Mouse (Mus musculus) C2C12 (cell line): ENCODE measurements around the gene Bst2. TPM values are rescaled to one million over a fixed set of nuclear protein-coding genes. Genes with fewer than 3 reads are reported as not detected.

ENCODE experiments used
- H3K27me3 ChIP-seq: one replicate; pipeline ENCODE4 v1.6.1; 2011; ENCODE audit not compliant: control insufficient read depth, insufficient read depth, insufficient read length
- H3K36me3 ChIP-seq: one replicate; pipeline ENCODE4 v1.6.1; 2011; ENCODE audit not compliant: control insufficient read depth, insufficient read depth
- H3K4me3 ChIP-seq: one replicate; pipeline ENCODE4 v1.5.1; 2011; ENCODE audit warnings: mild to moderate bottlenecking, control low read depth; ENCODE audit not compliant: poor library complexity, insufficient read depth, severe bottlenecking
- H3K79me2 ChIP-seq: one replicate; pipeline ENCODE4 v1.6.1; 2011; ENCODE audit not compliant: control insufficient read depth, insufficient read depth
- H3K79me3 ChIP-seq: one replicate; pipeline ENCODE4 v1.6.1; 2011; ENCODE audit warnings: low read depth, control low read depth
- H3ac ChIP-seq: one replicate; pipeline ENCODE3; 2011; ENCODE audit warnings: low read depth; ENCODE audit not compliant: control insufficient read depth, insufficient read length
- CEBPB ChIP-seq: IDR thresholded peaks from one replicate; pipeline ENCODE4 v1.6.1; 2011; ENCODE audit warnings: low read depth, mild to moderate bottlenecking, control low read depth, moderate library complexity
- CTCF ChIP-seq: IDR thresholded peaks from one replicate; pipeline ENCODE4 v1.5.1; 2011; ENCODE audit not compliant: control insufficient read depth, insufficient read depth, insufficient read length
- FOSL1 ChIP-seq: IDR thresholded peaks from one replicate; pipeline ENCODE4 v1.8.0; 2011; ENCODE audit warnings: mild to moderate bottlenecking, low read length; ENCODE audit not compliant: poor library complexity, insufficient read depth, severe bottlenecking
- MAX ChIP-seq: IDR thresholded peaks from one replicate; pipeline ENCODE4 v1.6.1; 2011; ENCODE audit warnings: mild to moderate bottlenecking, control low read depth
- MYOD1 ChIP-seq: IDR thresholded peaks from one replicate; pipeline ENCODE4 v1.6.1; 2011; ENCODE audit warnings: low read depth; ENCODE audit not compliant: control insufficient read depth, insufficient read length
- MYOG ChIP-seq: IDR thresholded peaks from one replicate; pipeline ENCODE4 v1.6.1; 2011; ENCODE audit not compliant: control insufficient read depth, insufficient read length; ENCODE audit errors: extremely low read depth
- USF1 ChIP-seq: IDR thresholded peaks from one replicate; pipeline ENCODE4 v1.6.1; 2011; ENCODE audit warnings: low read depth, mild to moderate bottlenecking, control low read depth, moderate library complexity
- polyA plus RNA-seq: library from polyadenylated mRNA; unstranded; fragments of >200 nt; fragmentation: generic; extraction: Trizol; gene quantifications from one replicate; pipeline ENCODE4 v1.2.1, GENCODE M21; 2012; ENCODE audit warnings: missing spikeins

Bst2 gene
- polyA plus RNA-seq, 1 experiment, result 12.1 TPM

GRCm38 (mm10) chr8:71554644-71555043 lies 17.4 kb upstream of the Bst2 start:
- no peak overlapping the region for H3ac ChIP-seq
- no peaks in the 10 kb centered on the region for H3K79me3 ChIP-seq
- peaks cover 25% of the 10 kb centered on the region for H3K27me3 ChIP-seq
- no peak overlapping the region for H3K4me3 ChIP-seq
- no peaks in the 10 kb centered on the region for H3K36me3 ChIP-seq
- no peak for TF ChIP-seq FOSL1
- TF ChIP-seq USF1, result no peak
- TF ChIP-seq MYOD1, result no peak
- TF ChIP-seq CEBPB, result no peak
- no peak for TF ChIP-seq CTCF
- no peak for TF ChIP-seq MAX
- TF ChIP-seq MYOG, result no peak
- H3K79me2 ChIP-seq, result no peaks in the 10 kb centered on the region

DNA sequence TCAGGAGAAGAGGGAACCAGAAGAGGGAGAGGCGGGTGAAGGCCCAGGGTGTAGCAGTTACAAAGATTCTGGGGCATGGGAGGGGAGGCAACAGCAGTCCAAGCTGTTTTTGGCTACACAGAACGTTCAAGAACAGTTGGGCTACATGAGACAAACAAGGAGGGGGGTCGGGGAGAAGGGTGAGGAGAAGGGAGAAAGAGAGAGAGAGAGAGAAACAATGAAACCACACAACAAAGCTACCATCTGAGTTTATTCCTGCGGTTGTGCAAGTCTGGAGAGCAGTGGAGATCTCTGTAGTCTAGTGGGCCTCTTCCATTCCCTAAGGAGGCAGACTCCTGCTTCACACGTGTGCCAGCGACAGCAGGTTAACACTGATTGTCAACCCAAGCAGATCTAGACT lies 16.7 kb upstream of the Bst2 start:
- TF ChIP-seq FOSL1, result no peak
- no peak for TF ChIP-seq CTCF
- TF ChIP-seq MAX, result no peak
- TF ChIP-seq MYOG, result no peak
- no peak for TF ChIP-seq USF1
- TF ChIP-seq CEBPB, result no peak
- TF ChIP-seq MYOD1, result no peak
- Histone ChIP-seq H3K4me3 (no peak overlapping the region), H3K79me3 (no peaks in the 10 kb centered on the region), H3K79me2 (no peaks in the 10 kb centered on the region), H3K27me3 (peaks cover 25% of the 10 kb centered on the region), H3K36me3 (no peaks in the 10 kb centered on the region), H3ac (no peak overlapping the region)

DNA sequence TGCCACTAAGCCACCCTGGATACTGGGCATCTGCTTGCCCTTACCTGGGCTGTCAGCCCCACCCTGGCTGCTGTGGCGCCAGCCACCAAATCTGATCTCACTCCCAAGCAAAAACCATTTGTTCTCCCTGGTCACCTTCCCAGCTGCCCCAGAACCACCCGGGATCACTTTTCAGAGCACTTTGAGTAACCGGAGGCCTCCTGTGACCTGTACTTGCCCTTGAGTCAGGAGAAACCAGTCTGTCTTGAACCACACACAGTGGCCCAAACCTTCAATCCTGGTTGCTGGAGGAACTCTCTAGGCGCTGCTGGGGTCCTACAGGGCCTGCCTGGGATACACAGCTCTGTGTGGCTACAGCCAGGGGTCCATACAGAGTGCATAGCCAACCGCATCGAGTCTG lies 15.5 kb upstream of the Bst2 start:
- H3K36me3 ChIP-seq, result no peaks in the 10 kb centered on the region
- TF ChIP-seq FOSL1 (no peak), MAX (no peak), CTCF (no peak), MYOG (no peak), USF1 (no peak), MYOD1 (no peak), CEBPB (no peak)
- no peak overlapping the region for H3K4me3 ChIP-seq
- peaks cover 15% of the 10 kb centered on the region for H3K27me3 ChIP-seq
- no peaks in the 10 kb centered on the region for H3K79me2 ChIP-seq
- H3K79me3 ChIP-seq, result no peaks in the 10 kb centered on the region
- H3ac ChIP-seq, result no peak overlapping the region

DNA sequence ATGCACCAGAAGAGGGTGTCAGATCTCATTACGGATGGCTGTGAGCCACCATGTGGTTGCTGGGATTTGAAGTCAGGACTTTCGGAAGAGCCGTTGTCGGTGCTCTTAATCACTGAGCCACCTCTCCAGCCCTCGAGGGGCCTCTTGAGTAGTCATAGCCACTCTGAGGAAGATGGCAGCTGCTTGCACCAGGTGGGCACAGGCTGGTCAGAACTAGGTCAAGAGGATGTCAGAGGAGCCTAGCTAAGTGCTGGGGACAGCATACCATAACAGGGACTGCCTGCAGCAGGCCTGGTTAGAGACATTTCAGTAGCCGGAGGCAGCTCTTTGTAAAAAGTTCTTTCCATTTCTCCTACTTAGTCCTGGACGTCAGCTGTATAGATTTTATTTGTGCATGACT lies 13.5 kb upstream of the Bst2 start:
- Histone ChIP-seq H3ac (no peak overlapping the region), H3K4me3 (no peak overlapping the region), H3K79me3 (no peaks in the 10 kb centered on the region), H3K27me3 (peaks cover 3% of the 10 kb centered on the region), H3K79me2 (no peaks in the 10 kb centered on the region), H3K36me3 (no peaks in the 10 kb centered on the region)
- TF ChIP-seq MYOG, result no peak
- no peak for TF ChIP-seq MAX
- no peak for TF ChIP-seq CEBPB
- no peak for TF ChIP-seq CTCF
- TF ChIP-seq FOSL1, result no peak
- no peak for TF ChIP-seq MYOD1
- TF ChIP-seq USF1, result no peak

- Histone ChIP-seq H3ac (no peak overlapping the region), H3K79me2 (peaks cover 12% of the 10 kb centered on the region), H3K79me3 (peaks cover 6% of the 10 kb centered on the region), H3K36me3 (no peaks in the 10 kb centered on the region), H3K4me3 (no peak overlapping the region), H3K27me3 (no peaks in the 10 kb centered on the region)
- TF ChIP-seq MYOD1 (no peak), CTCF (no peak), CEBPB (no peak), USF1 (no peak), MAX (no peak), MYOG (no peak), FOSL1 (no peak)
Measured at GRCm38 (mm10) chr8:71547590-71547989, 10.3 kb upstream of the Bst2 start.

- Histone ChIP-seq H3K27me3 (no peaks in the 10 kb centered on the region), H3K36me3 (no peaks in the 10 kb centered on the region), H3K4me3 (no peak overlapping the region), H3ac (no peak overlapping the region), H3K79me2 (peaks cover 12% of the 10 kb centered on the region), H3K79me3 (peaks cover 6% of the 10 kb centered on the region)
- no peak for TF ChIP-seq CTCF
Measured at GRCm38 (mm10) chr8:71545053-71545452, 7.8 kb upstream of the Bst2 start.
